Mouse (Mus musculus) left cerebral cortex, postnatal 14 days (tissue): Measurements from ENCODE around the gene Zfp948. TPM values are rescaled to one million over a fixed set of nuclear protein-coding genes. Genes with fewer than 3 reads are reported as not detected.
"Not testable (repeated sequence)": the region's sequence is repeated elsewhere in the genome, so short reads cannot be mapped to it uniquely, and the experiment has no call there.

Source experiments
- DNase-seq, 2 experiments: peaks; one replicate each; pipeline ENCODE4 v3.0.0; 2021 to 2022; ENCODE audit warnings: low spot score in 2 of 2, mixed read lengths in 1 of 2
- intact Hi-C: fragments of 180-260 bp; cut with DNase I; formaldehyde crosslinking; loops from one replicate; pipeline ENCODE4 v1.15.1; 2025
- total RNA-seq, 2 experiments: library from RNA; stranded (reverse); gene quantifications; 2 replicates each; pipeline ENCODE4 v1.2.3; 2021

Gene Zfp948
- total RNA-seq, 2 experiments from 2014 or later: 12.3 to 14.1 TPM

- intact Hi-C loops: no loop called here
- DNase-seq: no peak
These were observed 49.5 kb downstream of the Zfp948 start for GRCm38 (mm10) chr17:21616356-21616755.

GRCm38 (mm10) chr17:21617352-21617751, 50.5 kb downstream of the Zfp948 start:
- intact Hi-C loops: no loop called here
- DNase-seq: no peak

GRCm38 (mm10) chr17:21623647-21624046, 56.8 kb downstream of the Zfp948 start:
- no peak for DNase-seq
- intact Hi-C loops: no loop called here

GRCm38 (mm10) chr17:21635758-21636157, 69.0 kb downstream of the Zfp948 start:
- intact Hi-C loops, DNase-seq: not testable (repeated sequence)

Other genes starting within 250 kb of the Zfp948 start
- under 1 TPM; 0.91 to 0.92 TPM for gene Zfp677, start 183.3 kb upstream of the Zfp948 start, total RNA-seq
- under 1 TPM; 0.59 to 0.63 TPM for gene Zfp54, start 143.8 kb upstream of the Zfp948 start, total RNA-seq
- gene Zfp51, start 116.6 kb upstream of the Zfp948 start, total RNA-seq: 1 to 10 TPM; 4.0 to 4.2 TPM
- 1 to 10 TPM; 3.3 to 3.8 TPM for gene Zfp53, start 78.0 kb upstream of the Zfp948 start, total RNA-seq
- gene Zfp52, start 31.5 kb upstream of the Zfp948 start, total RNA-seq: 1 to 10 TPM; 6.0 to 6.2 TPM
- gene Zfp983, start 83.6 kb downstream of the Zfp948 start, total RNA-seq: 10 to 100 TPM in 1 of 2 experiments, 1 to 10 TPM in 1; 8.8 to 11.2 TPM
- 1 to 10 TPM in 1 of 2 experiments, not detected in 1; 5.8 TPM for gene Gm10226, start 124.9 kb downstream of the Zfp948 start, total RNA-seq
- 1 to 10 TPM; 7.8 TPM for gene Zfp760, start 140.7 kb downstream of the Zfp948 start, total RNA-seq
- gene Zfp229, start 163.8 kb downstream of the Zfp948 start, total RNA-seq: 1 to 10 TPM; 2.7 to 4.7 TPM